Mouse (Mus musculus) thymus, adult 2 months (tissue): Measurements from ENCODE around the gene Eps8l1. TPM values are rescaled to one million over a fixed set of nuclear protein-coding genes. Genes with fewer than 3 reads are reported as not detected.

Experiments used
- DNase-seq: peaks from one replicate; pipeline ENCODE4 v3.0.0; 2021
- H3K27ac ChIP-seq: fragments of 200-500 bp; 2 replicates; pipeline ENCODE4 v1.5.1; 2012; ENCODE audit warnings: low read length, control low read depth; ENCODE audit not compliant: control insufficient read depth, insufficient read depth
- H3K27me3 ChIP-seq: fragments of 200-500 bp; 2 replicates; pipeline ENCODE4 v1.6.1; 2012; ENCODE audit warnings: mild to moderate bottlenecking, low read length, moderate library complexity, mixed read lengths; ENCODE audit not compliant: control insufficient read depth, insufficient read depth
- H3K36me3 ChIP-seq: fragments of 200-500 bp; 2 replicates; pipeline ENCODE4 v1.6.1; 2012; ENCODE audit warnings: mild to moderate bottlenecking, low read length, moderate library complexity; ENCODE audit not compliant: control insufficient read depth, insufficient read depth
- H3K4me1 ChIP-seq: fragments of 200-500 bp; replicated peaks from 2 replicates; pipeline ENCODE4 v1.6.1; 2012; ENCODE audit warnings: low read length; ENCODE audit not compliant: control insufficient read depth, insufficient read depth
- H3K4me3 ChIP-seq: fragments of 200-500 bp; 2 replicates; pipeline ENCODE4 v1.5.1; 2012; ENCODE audit warnings: mild to moderate bottlenecking, low read length, control low read depth, moderate library complexity; ENCODE audit not compliant: control insufficient read depth, insufficient read depth
- CTCF ChIP-seq: fragments of 200-500 bp; IDR thresholded peaks from 2 replicates; pipeline ENCODE4 v1.5.1; 2012; ENCODE audit warnings: mild to moderate bottlenecking, control low read depth, low read length, moderate library complexity, borderline replicate concordance; ENCODE audit not compliant: control insufficient read depth, poor library complexity, insufficient read depth; ENCODE audit errors: extremely low read depth
- POLR2A ChIP-seq: fragments of 200-500 bp; IDR thresholded peaks from 2 replicates; pipeline ENCODE4 v1.6.1; 2012; ENCODE audit warnings: mild to moderate bottlenecking, low read length, control low read depth, moderate library complexity; ENCODE audit not compliant: control insufficient read depth, poor library complexity, insufficient read depth; ENCODE audit errors: extremely low read depth
- WGBS: fragments of 180-500 bp; shearing (Covaris S2); methylation state at CpG from one replicate; pipeline ENCODE4 v1.1.7; 2018; 5-methylcytosine and 5-hydroxymethylcytosine counted together
- polyA plus RNA-seq: library from polyadenylated mRNA; depleted of rRNA; stranded (reverse); fragments of >200 nt; gene quantifications from 2 replicates; pipeline ENCODE4 v1.2.3, GENCODE M21; 2012

The Eps8l1 gene
- polyA plus RNA-seq, 1 experiment: 4.2 TPM

- no peak for TF ChIP-seq POLR2A
- no peak for TF ChIP-seq CTCF
- no peaks in the 10 kb centered on the region for H3K4me1 ChIP-seq
- no peak for DNase-seq
- no peaks in the 10 kb centered on the region for H3K27me3 ChIP-seq
- no peak overlapping the region for H3K27ac ChIP-seq
- H3K4me3 ChIP-seq: no peak overlapping the region
- WGBS: 94% methylated on average over 8 of the region's 8 CpGs
- no peaks in the 10 kb centered on the region for H3K36me3 ChIP-seq
Observed at GRCm38 (mm10) chr7:4432026-4432425, 28.4 kb upstream of the Eps8l1 start.

DNA sequence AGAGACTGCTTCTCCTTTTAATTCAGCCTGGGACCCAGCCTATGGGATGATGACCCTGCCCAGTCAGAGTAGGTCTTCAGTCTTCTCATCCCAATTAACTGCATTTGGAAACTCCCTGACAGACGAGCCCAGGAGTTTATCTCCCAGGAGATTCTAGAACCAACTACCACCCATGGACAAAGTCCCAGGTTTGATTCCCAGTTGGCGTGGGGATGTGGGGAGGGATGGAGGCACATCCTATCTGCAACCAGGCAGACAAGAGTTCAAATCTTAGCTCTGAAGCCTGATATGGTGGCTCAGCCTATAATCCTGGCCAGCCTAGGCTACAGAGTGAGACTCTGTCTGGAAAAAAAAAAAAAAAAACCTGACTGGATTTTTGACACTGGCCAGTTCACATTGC is 22.8 kb upstream of the Eps8l1 start:
- no peak for DNase-seq
- no peak for TF ChIP-seq POLR2A
- TF ChIP-seq CTCF: no peak
- Histone ChIP-seq H3K4me3 (no peak overlapping the region), H3K27ac (no peak overlapping the region), H3K4me1 (no peaks in the 10 kb centered on the region), H3K36me3 (no peaks in the 10 kb centered on the region), H3K27me3 (no peaks in the 10 kb centered on the region)
- 97% methylated on average over 2 of the region's 2 CpGs for WGBS

DNA sequence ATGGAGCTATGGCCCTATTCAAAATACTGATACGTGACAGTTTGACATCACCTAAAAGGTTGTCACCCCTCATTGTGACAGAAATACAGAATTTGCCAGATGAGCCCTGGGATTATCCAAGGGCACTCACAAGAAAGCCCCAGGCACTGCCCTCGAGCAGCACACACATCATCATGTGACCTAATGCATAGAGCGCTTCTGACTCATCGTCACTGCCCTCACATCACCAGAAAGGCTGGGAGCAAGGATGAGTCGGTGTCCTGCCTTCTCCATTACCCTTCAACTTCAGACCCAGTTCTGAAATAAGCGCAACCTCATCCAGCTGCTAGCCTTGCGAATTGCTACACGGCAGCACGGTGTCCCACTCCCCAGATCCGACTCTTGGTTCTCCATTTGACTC is 19.9 kb upstream of the Eps8l1 start:
- TF ChIP-seq CTCF: no peak
- TF ChIP-seq POLR2A: no peak
- H3K27me3 ChIP-seq: no peaks in the 10 kb centered on the region
- no peak for DNase-seq
- no peaks in the 10 kb centered on the region for H3K36me3 ChIP-seq
- peaks cover 3% of the 10 kb centered on the region; the same call in 1 of the 2 replicates for H3K4me1 ChIP-seq
- no peak overlapping the region for H3K27ac ChIP-seq
- H3K4me3 ChIP-seq: no peak overlapping the region
- WGBS: 95% methylated on average over 10 of the region's 10 CpGs

- Histone ChIP-seq H3K27ac (no peak within 1 kb of the TSS), H3K4me3 (peak within 1 kb of the TSS; percentile 65), H3K36me3 (no peaks in the 10 kb centered on the region), H3K4me1 (peaks cover 3% of the 10 kb centered on the region; the same call in 1 of the 2 replicates), H3K27me3 (no peaks in the 10 kb centered on the region)
- TF ChIP-seq CTCF (peak; percentile 46; the same call in 1 of the 2 replicates), POLR2A (no peak)
- WGBS: under 1% methylated on average over 35 of the region's 35 CpGs
- peak; percentile 81 for DNase-seq
Observed at GRCm38 (mm10) chr7:4445216-4445791, 15.2 kb upstream of the Eps8l1 start, which contains the start of gene Rdh13. Gene Rdh13, minus strand, starts transcription at chr7:4445649.

DNA sequence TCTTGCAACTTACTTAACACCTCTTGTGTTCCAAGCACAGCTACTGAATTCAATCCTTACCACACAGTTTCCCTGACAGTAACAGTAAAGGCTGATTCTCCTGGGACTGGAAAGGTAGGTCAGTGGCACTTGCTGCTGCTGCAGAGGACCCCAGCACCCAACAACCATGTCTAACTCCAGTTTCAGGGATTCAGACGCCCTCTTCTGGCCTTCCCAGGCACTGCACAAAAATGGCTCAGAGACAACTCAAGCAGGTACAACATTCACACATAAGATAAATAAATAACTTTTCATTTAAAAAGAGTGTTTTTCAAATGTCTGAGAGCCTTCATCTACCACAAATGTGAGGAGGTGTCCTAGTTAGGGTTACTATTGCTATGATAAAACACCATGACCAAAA is 13.3 kb upstream of the Eps8l1 start:
- Histone ChIP-seq H3K4me1 (peaks cover 3% of the 10 kb centered on the region; the same call in 1 of the 2 replicates), H3K36me3 (no peaks in the 10 kb centered on the region)

DNA sequence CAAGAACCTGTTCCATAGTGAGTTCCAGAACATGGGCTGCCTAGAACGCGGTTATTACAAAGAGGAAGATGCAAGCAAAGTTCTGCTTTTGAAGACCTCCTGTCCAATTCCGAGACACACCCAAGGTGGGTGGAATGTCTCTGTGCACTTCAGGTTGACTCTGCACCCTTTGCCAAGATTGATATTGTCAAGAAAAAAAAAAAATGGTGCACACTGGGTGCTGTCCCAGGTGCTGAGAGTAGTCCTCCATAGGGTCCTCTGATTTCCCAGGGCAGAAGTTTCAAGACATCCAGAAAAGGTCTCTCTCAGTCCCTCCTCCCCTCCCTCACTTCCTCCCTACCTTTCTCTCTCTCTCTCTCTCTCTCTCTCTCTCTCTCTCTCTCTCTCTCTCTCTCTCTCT is 12.0 kb upstream of the Eps8l1 start:
- Histone ChIP-seq H3K4me1 (peaks cover 3% of the 10 kb centered on the region; the same call in 1 of the 2 replicates), H3K4me3 (no peak overlapping the region), H3K27me3 (no peaks in the 10 kb centered on the region), H3K36me3 (no peaks in the 10 kb centered on the region), H3K27ac (no peak overlapping the region)
- no peak for DNase-seq
- WGBS: 90% methylated on average over 3 of the region's 3 CpGs
- TF ChIP-seq POLR2A (no peak), CTCF (no peak)

More for the DNA sequence above, 13.3 kb upstream of the Eps8l1 start:
- no peak for TF ChIP-seq POLR2A
- no peaks in the 10 kb centered on the region for H3K27me3 ChIP-seq
- H3K4me3 ChIP-seq: no peak overlapping the region
- H3K27ac ChIP-seq: no peak overlapping the region
- WGBS: 18% methylated on average over 1 of the region's 1 CpGs
- no peak for DNase-seq

DNA sequence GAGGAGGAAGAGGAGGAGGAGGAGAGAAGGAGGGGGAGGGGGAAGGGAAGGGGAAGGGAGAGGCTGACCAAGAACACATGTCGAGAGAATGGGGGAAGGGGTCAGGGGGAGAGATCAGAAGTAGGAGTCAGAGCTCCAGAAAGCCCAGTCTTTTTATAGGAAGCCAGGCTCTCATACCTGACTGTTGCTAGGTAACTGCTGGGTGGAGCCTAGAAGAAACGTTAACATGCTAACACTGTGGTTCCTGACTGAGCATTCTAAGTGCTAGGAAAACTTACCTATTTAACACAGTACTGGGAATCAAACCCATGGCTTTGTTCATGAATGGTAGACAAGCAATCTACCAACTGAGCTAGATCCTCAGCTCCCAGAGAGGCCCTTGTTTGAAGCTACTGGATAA is 11.3 kb upstream of the Eps8l1 start:
- no peak for DNase-seq
- 12% methylated on average over 2 of the region's 2 CpGs for WGBS
- H3K4me3 ChIP-seq: no peak overlapping the region

More for the DNA sequence above, 11.3 kb upstream of the Eps8l1 start:
- Histone ChIP-seq H3K27me3 (no peaks in the 10 kb centered on the region), H3K27ac (no peak overlapping the region), H3K36me3 (no peaks in the 10 kb centered on the region), H3K4me1 (peaks cover 3% of the 10 kb centered on the region; the same call in 1 of the 2 replicates)
- TF ChIP-seq POLR2A: no peak
- TF ChIP-seq CTCF: no peak
